Mouse (Mus musculus): ENCODE data around the gene Flna. TPM values are rescaled to one million over a fixed set of nuclear protein-coding genes. Genes with fewer than 3 reads are reported as not detected.

Gene Flna
- polyA plus RNA-seq, 1 experiment = 28.9 TPM

GRCm38 (mm10) chrX:74219449-74219848 is 30.2 kb downstream of the Flna start:
- no peaks in the 10 kb centered on the region for H3K4me1 ChIP-seq (ENCODE audit: control insufficient read depth, insufficient read depth, insufficient read length, low read length)
- no peak overlapping the region for H3K4me3 ChIP-seq (ENCODE audit: insufficient read depth, low read depth, low read length)
- no peak overlapping the region for H3K27ac ChIP-seq (replicated peaks; ENCODE audit: low read depth, low read length)

- H3K4me1 ChIP-seq (ENCODE audit: control insufficient read depth, insufficient read depth, insufficient read length, low read length) = no peaks in the 10 kb centered on the region
- no peak overlapping the region for H3K4me3 ChIP-seq (ENCODE audit: insufficient read depth, low read depth, low read length)
- H3K27ac ChIP-seq (replicated peaks; ENCODE audit: low read depth, low read length) = no peak overlapping the region
These were observed 31.1 kb downstream of the Flna start for GRCm38 (mm10) chrX:74218496-74218895.

DNA sequence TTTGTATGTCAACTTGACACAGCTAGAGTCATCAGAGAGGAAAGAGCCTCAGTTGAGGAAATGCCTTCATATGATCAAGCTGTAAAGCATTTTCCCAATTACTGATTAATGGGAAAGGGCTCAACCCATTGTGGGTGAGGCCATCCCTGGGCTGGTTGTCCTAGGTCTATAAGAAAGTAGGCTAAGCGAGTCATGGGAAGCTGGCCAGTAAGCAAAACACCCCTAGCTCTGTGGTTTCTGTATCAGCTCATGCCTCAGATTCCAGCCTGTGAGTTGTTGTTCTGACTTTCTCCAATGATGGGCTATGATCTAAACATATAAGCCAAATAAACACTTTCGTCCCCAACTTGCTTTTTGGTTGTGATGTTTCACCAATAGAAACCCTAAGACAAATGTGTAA is 46.1 kb downstream of the Flna start:
- no peaks in the 10 kb centered on the region for H3K4me1 ChIP-seq (ENCODE audit: control insufficient read depth, insufficient read depth, insufficient read length, low read length)
- no peak overlapping the region for H3K27ac ChIP-seq (replicated peaks; ENCODE audit: low read depth, low read length)
- H3K4me3 ChIP-seq (ENCODE audit: insufficient read depth, low read depth, low read length) = no peak overlapping the region

- no peak within 1 kb of the TSS for H3K4me3 ChIP-seq (ENCODE audit: insufficient read depth, low read depth, low read length)
- H3K4me1 ChIP-seq (ENCODE audit: control insufficient read depth, insufficient read depth, insufficient read length, low read length) = no peaks in the 10 kb centered on the region
- H3K27ac ChIP-seq (replicated peaks; ENCODE audit: low read depth, low read length) = no peak within 1 kb of the TSS
These were observed 72.7 kb downstream of the Flna start, which contains the start of gene Tktl1 for GRCm38 (mm10) chrX:74176959-74177358. TSS of gene Tktl1 (plus strand) at chrX:74177259.

Other genes starting within 250 kb of the Flna start
- 41.9 and 67.7 TPM in 2 replicates for gene Irak1, start 225.9 kb downstream of the Flna start, polyA plus RNA-seq (2012; ENCODE audit: insufficient read depth, insufficient read length, missing spikeins)
- gene Opn1mw, start 122.4 kb downstream of the Flna start, polyA plus RNA-seq (2012; ENCODE audit: insufficient read depth, insufficient read length, missing spikeins) = not detected in 2 replicates
- gene Mecp2, start 114.5 kb downstream of the Flna start, polyA plus RNA-seq (2012; ENCODE audit: insufficient read depth, insufficient read length, missing spikeins) = 9.8 and 10.8 TPM in 2 replicates
- gene Tex28, start 82.0 kb downstream of the Flna start, polyA plus RNA-seq (2012; ENCODE audit: insufficient read depth, insufficient read length, missing spikeins) = not detected in 2 replicates
- gene Tktl1, start 72.6 kb downstream of the Flna start, polyA plus RNA-seq (2012; ENCODE audit: insufficient read depth, insufficient read length, missing spikeins) = not detected in 2 replicates
- 18.7 and 31.6 TPM in 2 replicates for gene Emd, start 4.9 kb upstream of the Flna start, polyA plus RNA-seq (2012; ENCODE audit: insufficient read depth, insufficient read length, missing spikeins)
- 13.0 and 69.4 TPM in 2 replicates for gene Rpl10, start 21.0 kb upstream of the Flna start, polyA plus RNA-seq (2012; ENCODE audit: insufficient read depth, insufficient read length, missing spikeins)
- gene Taz, start 32.1 kb upstream of the Flna start, polyA plus RNA-seq (2012; ENCODE audit: insufficient read depth, insufficient read length, missing spikeins) = 45.1 and 49.6 TPM in 2 replicates
- 9.9 and 11.9 TPM in 2 replicates for gene Dnase1l1, start 32.5 kb upstream of the Flna start, polyA plus RNA-seq (2012; ENCODE audit: insufficient read depth, insufficient read length, missing spikeins)
- 84.3 and 85.2 TPM in 2 replicates for gene Atp6ap1, start 47.3 kb upstream of the Flna start, polyA plus RNA-seq (2012; ENCODE audit: insufficient read depth, insufficient read length, missing spikeins)
- 62.2 and 64.9 TPM in 2 replicates for gene Gdi1, start 55.2 kb upstream of the Flna start, polyA plus RNA-seq (2012; ENCODE audit: insufficient read depth, insufficient read length, missing spikeins)
- 31.9 and 34.9 TPM in 2 replicates for gene Fam50a, start 63.2 kb upstream of the Flna start, polyA plus RNA-seq (2012; ENCODE audit: insufficient read depth, insufficient read length, missing spikeins)
- 0.75 and 1.5 TPM in 2 replicates for gene Plxna3, start 79.2 kb upstream of the Flna start, polyA plus RNA-seq (2012; ENCODE audit: insufficient read depth, insufficient read length, missing spikeins)
- 85.5 and 92.6 TPM in 2 replicates for gene Lage3, start 103.8 kb upstream of the Flna start, polyA plus RNA-seq (2012; ENCODE audit: insufficient read depth, insufficient read length, missing spikeins)
- 48.6 and 54.3 TPM in 2 replicates for gene Ubl4a, start 123.4 kb upstream of the Flna start, polyA plus RNA-seq (2012; ENCODE audit: insufficient read depth, insufficient read length, missing spikeins)
- 6.3 and 7.3 TPM in 2 replicates for gene Slc10a3, start 123.5 kb upstream of the Flna start, polyA plus RNA-seq (2012; ENCODE audit: insufficient read depth, insufficient read length, missing spikeins)
- gene Fam3a, start 143.5 kb upstream of the Flna start, polyA plus RNA-seq (2012; ENCODE audit: insufficient read depth, insufficient read length, missing spikeins) = 17.3 and 20.5 TPM in 2 replicates
- gene Ikbkg, start 143.5 kb upstream of the Flna start, polyA plus RNA-seq (2012; ENCODE audit: insufficient read depth, insufficient read length, missing spikeins) = 17.2 and 19.9 TPM in 2 replicates
- 221 and 233 TPM in 2 replicates for gene G6pdx, start 179.4 kb upstream of the Flna start, polyA plus RNA-seq (2012; ENCODE audit: insufficient read depth, insufficient read length, missing spikeins)
- gene Gm6880, start 231.6 kb upstream of the Flna start, polyA plus RNA-seq (2012; ENCODE audit: insufficient read depth, insufficient read length, missing spikeins) = not detected in 2 replicates

All from brown adipose tissue, adult 24 weeks (tissue).